In the genomic region with DNA sequence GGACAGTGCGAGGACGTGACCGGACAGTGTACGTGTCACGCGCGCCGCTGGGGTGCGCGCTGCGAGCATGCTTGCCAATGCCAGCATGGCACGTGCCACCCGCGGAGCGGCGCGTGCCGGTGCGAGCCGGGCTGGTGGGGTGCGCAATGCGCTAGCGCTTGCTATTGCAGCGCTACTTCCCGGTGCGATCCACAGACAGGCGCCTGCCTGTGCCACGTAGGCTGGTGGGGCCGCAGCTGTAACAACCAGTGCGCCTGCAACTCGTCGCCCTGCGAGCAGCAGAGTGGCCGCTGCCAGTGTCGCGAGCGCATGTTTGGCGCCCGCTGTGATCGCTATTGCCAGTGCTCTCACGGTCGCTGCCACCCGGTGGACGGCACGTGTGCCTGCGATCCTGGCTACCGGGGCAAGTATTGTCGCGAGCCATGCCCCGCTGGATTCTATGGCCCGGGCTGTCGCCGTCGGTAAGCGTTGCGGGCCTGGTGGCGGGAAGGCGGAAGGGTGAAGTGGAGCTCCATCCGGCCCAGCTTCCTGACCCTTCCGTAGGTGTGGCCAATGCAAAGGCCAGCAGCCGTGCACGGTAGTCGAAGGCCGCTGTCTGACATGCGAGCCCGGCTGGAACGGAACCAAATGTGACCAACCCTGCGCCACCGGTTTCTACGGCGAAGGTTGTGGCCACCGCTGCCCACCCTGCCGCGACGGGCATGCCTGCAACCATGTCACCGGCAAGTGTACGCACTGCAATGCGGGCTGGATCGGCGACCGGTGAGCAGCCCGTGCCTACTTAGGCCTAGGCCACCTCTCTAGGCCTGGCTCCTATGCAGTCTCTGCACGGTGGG, we compare ENCODE assay signal across 9 mouse cellular contexts. TPM values are rescaled to one million over a fixed set of nuclear protein-coding genes. Genes with fewer than 3 reads are reported as not detected.
A peak's percentile ranks its signal among the peaks of the same experiment; 100 is the strongest.
DNase-seq lines count a peak whose midpoint lies in the region; ATAC-seq and TF ChIP-seq lines count a peak whose summit lies in the region.
"Had no signal": no experiment of that assay in that cellular context is flagged by ENCODE, and none has a peak within 500 bp of the region (broad histone marks: within the 10 kb centered on the region; RNA-seq: fewer than 3 reads in every experiment).

No protein-coding gene starts in this region.

- H3K9ac ChIP-seq in embryonic facial prominence, embryonic 14.5 days (ENCODE audit: low read depth, low read length) = peak overlapping the region; percentile 54
- H3K9ac ChIP-seq in hindbrain, embryonic 14.5 days = peak overlapping the region; percentile 46; the same call in 1 of the 2 replicates
- peak overlapping the region; percentile 34 for H3K9ac ChIP-seq in limb, embryonic 14.5 days (ENCODE audit: low read depth, low read length, severe bottlenecking)

- no peak for TF ChIP-seq POLR2A in limb, embryonic 14.5 days (IDR thresholded peaks at IDR 0.05; ENCODE audit: borderline replicate concordance, extremely low read depth, insufficient read depth, insufficient read length)

- no peak for ATAC-seq in embryonic facial prominence, embryonic 14.5 days (ENCODE audit: low read depth)
- no peak for ATAC-seq in hindbrain, embryonic 14.5 days (ENCODE audit: low FRiP score)
- ATAC-seq in limb, embryonic 14.5 days (ENCODE audit: low FRiP score, low read depth) = no peak
- 0 out of 2 replicates have a peak, but pooled peaks have one; percentile 29 for ATAC-seq in monocyte, adult 5-6 weeks (replicated peaks; ENCODE audit: insufficient number of reproducible peaks, low FRiP score, low TSS enrichment, poor library complexity, severe bottlenecking)

- WGBS in embryonic facial prominence, embryonic 14.5 days = 11% methylated on average over 47 of the region's 83 CpGs
- WGBS in hindbrain, embryonic 14.5 days = 2% methylated on average over 81 of the region's 83 CpGs
- WGBS in limb, embryonic 14.5 days = 10% methylated on average over 69 of the region's 83 CpGs

- DNase-seq in embryo, embryonic 10.5 days (ENCODE audit: low spot score) = peak; percentile 40
- DNase-seq in embryo, embryonic 10 days (ENCODE audit: low spot score) = no peak
- DNase-seq in R1 (ENCODE audit: low read depth, low spot score) = peak; percentile 24
- DNase-seq in embryonic facial prominence, embryonic 14.5 days (ENCODE audit: low spot score) = peak; percentile 39
- DNase-seq in hindbrain, embryonic 14.5 days (ENCODE audit: low spot score) = peak; percentile 40
- DNase-seq in limb, embryonic 14.5 days (ENCODE audit: low spot score) = no peak
- no peak for DNase-seq in ovary, postnatal 36 days (ENCODE audit: low spot score)

- H3K4me3 ChIP-seq in embryonic facial prominence, embryonic 14.5 days (ENCODE audit: low read depth, low read length) = peak overlapping the region; percentile 32
- peak overlapping the region; percentile 33 for H3K4me3 ChIP-seq in hindbrain, embryonic 14.5 days (replicated peaks; ENCODE audit: low read length)
- H3K4me3 ChIP-seq in limb, embryonic 14.5 days (replicated peaks; ENCODE audit: low read length) = peak overlapping the region; percentile 24

- H3K4me1 ChIP-seq in embryonic facial prominence, embryonic 14.5 days (ENCODE audit: control insufficient read depth, insufficient read depth, low read length) = peaks cover 89% of the 10 kb centered on the region
- peaks cover 37% of the 10 kb centered on the region for H3K4me1 ChIP-seq in hindbrain, embryonic 14.5 days (replicated peaks; ENCODE audit: control insufficient read depth, insufficient read depth, low read length)
- H3K4me1 ChIP-seq in limb, embryonic 14.5 days (ENCODE audit: control insufficient read depth, insufficient read depth, low read length) = peaks cover 91% of the 10 kb centered on the region

- H3K9me3 ChIP-seq in embryonic facial prominence, embryonic 14.5 days (ENCODE audit: control insufficient read depth, low read length) = no peaks in the 10 kb centered on the region
- no peaks in the 10 kb centered on the region for H3K9me3 ChIP-seq in hindbrain, embryonic 14.5 days (ENCODE audit: control insufficient read depth, low read length)
- no peaks in the 10 kb centered on the region for H3K9me3 ChIP-seq in limb, embryonic 14.5 days (ENCODE audit: control insufficient read depth, low read length)

- peak overlapping the region; percentile 59 for H3K4me2 ChIP-seq in embryonic facial prominence, embryonic 14.5 days (ENCODE audit: low read depth, low read length)
- H3K4me2 ChIP-seq in hindbrain, embryonic 14.5 days (replicated peaks) = peak overlapping the region; percentile 64
- peak overlapping the region; percentile 41 for H3K4me2 ChIP-seq in limb, embryonic 14.5 days (replicated peaks; ENCODE audit: low read depth, low read length, severe bottlenecking)

- peaks cover 42% of the 10 kb centered on the region for H3K27me3 ChIP-seq in embryonic facial prominence, embryonic 14.5 days (replicated peaks; ENCODE audit: control insufficient read depth, insufficient read depth, low read length)
- peaks cover 86% of the 10 kb centered on the region for H3K27me3 ChIP-seq in hindbrain, embryonic 14.5 days (ENCODE audit: control insufficient read depth, insufficient read depth, low read length)
- H3K27me3 ChIP-seq in limb, embryonic 14.5 days (ENCODE audit: control insufficient read depth, insufficient read depth, low read length) = peaks cover 12% of the 10 kb centered on the region; the same call in 1 of the 2 replicates

- peaks cover 41% of the 10 kb centered on the region for H3K36me3 ChIP-seq in embryonic facial prominence, embryonic 14.5 days (ENCODE audit: control insufficient read depth, insufficient read depth, low read length)
- H3K36me3 ChIP-seq in hindbrain, embryonic 14.5 days (replicated peaks; ENCODE audit: control insufficient read depth, insufficient read depth) = no peaks in the 10 kb centered on the region
- H3K36me3 ChIP-seq in limb, embryonic 14.5 days (ENCODE audit: control insufficient read depth, insufficient read depth, low read length) = peaks cover 58% of the 10 kb centered on the region

- no peak overlapping the region; the same call in 1 of the 2 replicates for H3K27ac ChIP-seq in embryonic facial prominence, embryonic 14.5 days (replicated peaks; ENCODE audit: low read depth, low read length)
- no peak overlapping the region for H3K27ac ChIP-seq in hindbrain, embryonic 14.5 days
- H3K27ac ChIP-seq in limb, embryonic 14.5 days (replicated peaks; ENCODE audit: low read depth, low read length) = no peak overlapping the region

RNA-seq across cellular contexts. Expression of gene Scarf2, which starts 6.0 kb away (rescaled TPM):
- 34.5 and 35.8 TPM in 2 replicates for polyA plus RNA-seq in embryonic facial prominence, embryonic 14.5 days (2014; fragmentation: Nextera tagmentation; extraction: Ambion mirVana)
- polyA plus RNA-seq in hindbrain, embryonic 14.5 days (2014; fragmentation: Nextera tagmentation; extraction: Ambion mirVana) = 2.9 and 3.4 TPM in 2 replicates
- 232 and 360 TPM in 2 replicates for polyA plus RNA-seq in limb, embryonic 14.5 days (2012; rRNA removed)
- 51.3 and 64.9 TPM in 2 replicates for polyA plus RNA-seq in limb, embryonic 14.5 days (2014; fragmentation: Nextera tagmentation; extraction: Ambion mirVana)
- total RNA-seq in monocyte, adult 5-6 weeks (2017) = 0.19 to 0.21 TPM in 2 of 3 replicates, not detected in the other

RNA-seq across cellular contexts. Expression of gene B830017H08Rik, which starts 29.9 kb away (rescaled TPM):
- polyA plus RNA-seq in embryonic facial prominence, embryonic 14.5 days (2014; fragmentation: Nextera tagmentation; extraction: Ambion mirVana) = 0.26 and 0.46 TPM in 2 replicates
- polyA plus RNA-seq in hindbrain, embryonic 14.5 days (2014; fragmentation: Nextera tagmentation; extraction: Ambion mirVana) = 6.0 and 6.1 TPM in 2 replicates
- polyA plus RNA-seq in limb, embryonic 14.5 days (2012; rRNA removed) = 0.49 and 0.58 TPM in 2 replicates
- polyA plus RNA-seq in limb, embryonic 14.5 days (2014; fragmentation: Nextera tagmentation; extraction: Ambion mirVana) = 0.17 and 0.69 TPM in 2 replicates
- total RNA-seq in monocyte, adult 5-6 weeks (2017) = not detected in 3 replicates
- polyA plus RNA-seq: gonadal fat pad, adult 2 months had no signal

RNA-seq across cellular contexts. Expression of gene Car15, which starts 35.1 kb away (rescaled TPM):
- 2.4 and 3.0 TPM in 2 replicates for polyA plus RNA-seq in embryonic facial prominence, embryonic 14.5 days (2014; fragmentation: Nextera tagmentation; extraction: Ambion mirVana)
- polyA plus RNA-seq in hindbrain, embryonic 14.5 days (2014; fragmentation: Nextera tagmentation; extraction: Ambion mirVana) = 2.5 and 3.4 TPM in 2 replicates
- polyA plus RNA-seq in limb, embryonic 14.5 days (2012; rRNA removed) = 8.6 and 11.5 TPM in 2 replicates
- 3.2 and 3.4 TPM in 2 replicates for polyA plus RNA-seq in limb, embryonic 14.5 days (2014; fragmentation: Nextera tagmentation; extraction: Ambion mirVana)
- total RNA-seq in monocyte, adult 5-6 weeks (2017) = 0.43 to 7.7 TPM (median 6.5 TPM) in 3 replicates

RNA-seq across cellular contexts. Expression of gene Klhl22, which starts 43.6 kb away (rescaled TPM):
- polyA plus RNA-seq in embryonic facial prominence, embryonic 14.5 days (2014; fragmentation: Nextera tagmentation; extraction: Ambion mirVana) = 77.1 and 90.9 TPM in 2 replicates
- 82.1 and 96.0 TPM in 2 replicates for polyA plus RNA-seq in hindbrain, embryonic 14.5 days (2014; fragmentation: Nextera tagmentation; extraction: Ambion mirVana)
- 124 and 176 TPM in 2 replicates for polyA plus RNA-seq in limb, embryonic 14.5 days (2012; rRNA removed)
- 87.2 and 101 TPM in 2 replicates for polyA plus RNA-seq in limb, embryonic 14.5 days (2014; fragmentation: Nextera tagmentation; extraction: Ambion mirVana)
- 5.0 to 8.2 TPM (median 6.7 TPM) in 3 replicates for total RNA-seq in monocyte, adult 5-6 weeks (2017)

Comparison
In these comparisons a context has a peak if more than half of its experiments do, and no peak if none do; other contexts are left out.
1. DNase-seq: peak in embryo, embryonic 10.5 days (single experiment), R1 (single experiment), embryonic facial prominence, embryonic 14.5 days (single experiment) and hindbrain, embryonic 14.5 days (single experiment); none in embryo, embryonic 10 days (single experiment), limb, embryonic 14.5 days (single experiment) and ovary, postnatal 36 days (single experiment).
2. Peak in every context shown above with its lines, with median percentiles within 50 percentile points of each other: H3K4me2 ChIP-seq, H3K4me3 ChIP-seq and H3K9ac ChIP-seq.